In the genomic region with DNA sequence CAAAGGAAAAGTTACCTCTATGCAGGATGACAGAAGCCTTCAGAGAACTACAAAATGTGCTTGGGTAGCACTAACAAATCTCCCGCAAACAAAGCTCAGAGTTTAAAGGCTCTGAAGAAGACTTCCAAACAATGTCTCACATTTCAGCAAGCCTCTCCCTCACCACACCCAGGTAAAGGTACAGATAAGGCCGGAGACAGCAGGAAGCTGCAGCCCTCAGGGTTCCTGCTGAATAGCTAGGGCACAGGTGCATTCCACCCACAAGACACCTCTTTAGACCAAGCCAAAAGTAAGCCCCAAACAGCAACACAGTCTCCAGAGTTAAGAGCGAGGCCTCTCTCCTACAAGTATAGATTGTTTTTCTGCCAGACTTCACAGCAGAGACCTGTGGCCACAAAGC, we compare ENCODE assay signal across 16 mouse cellular contexts. TPM values are rescaled to one million over a fixed set of nuclear protein-coding genes. Genes with fewer than 3 reads are reported as not detected.
DNase-seq lines count a peak whose midpoint lies in the region; ATAC-seq and TF ChIP-seq lines count a peak whose summit lies in the region.
"Had no signal": no experiment of that assay in that cellular context is flagged by ENCODE, and none has a peak within 500 bp of the region (broad histone marks: within the 10 kb centered on the region; RNA-seq: fewer than 3 reads in every experiment).

No protein-coding gene starts in this region.

- H3K4me2 ChIP-seq in embryonic facial prominence, embryonic 13.5 days = peak overlapping the region; percentile 89; the same call in 1 of the 2 replicates
- peak overlapping the region; percentile 82; the same call in 1 of the 2 replicates for H3K4me2 ChIP-seq in kidney, embryonic 15.5 days
- H3K4me2 ChIP-seq in liver, embryonic 13.5 days = peak overlapping the region; percentile 83
- H3K4me2 ChIP-seq: heart, embryonic 15.5 days had no signal

- H3K4me3 ChIP-seq in embryonic facial prominence, embryonic 13.5 days = no peak overlapping the region
- no peak overlapping the region for H3K4me3 ChIP-seq in embryonic facial prominence, embryonic 10.5 days
- no peak overlapping the region for H3K4me3 ChIP-seq in kidney, embryonic 15.5 days (replicated peaks)
- H3K4me3 ChIP-seq in kidney, adult 2 months (ENCODE audit: insufficient read depth, low read depth, low read length) = no peak overlapping the region
- H3K4me3 ChIP-seq in E14TG2a.4 (replicated peaks; ENCODE audit: low read length) = peak overlapping the region; percentile 87
- peak overlapping the region; percentile 11; the same call in 1 of the 2 replicates for H3K4me3 ChIP-seq in liver, embryonic 13.5 days (replicated peaks)
- H3K4me3 ChIP-seq: heart, embryonic 15.5 days had no signal

- H3K27ac ChIP-seq in embryonic facial prominence, embryonic 13.5 days = no peak overlapping the region
- H3K27ac ChIP-seq in embryonic facial prominence, embryonic 10.5 days (replicated peaks) = no peak overlapping the region
- H3K27ac ChIP-seq in kidney, embryonic 15.5 days = peak overlapping the region; percentile 16; the same call in 1 of the 2 replicates
- H3K27ac ChIP-seq in kidney, adult 2 months (ENCODE audit: insufficient read depth, low read depth, low read length) = no peak overlapping the region
- H3K27ac ChIP-seq in liver, embryonic 13.5 days = no peak overlapping the region
- H3K27ac ChIP-seq: heart, embryonic 15.5 days had no signal

- 80% methylated on average over 3 of the region's 3 CpGs for WGBS in embryonic facial prominence, embryonic 13.5 days
- 82% methylated on average over 3 of the region's 3 CpGs for WGBS in embryonic facial prominence, embryonic 10.5 days
- WGBS in kidney, embryonic 15.5 days = 75% methylated on average over 3 of the region's 3 CpGs
- 42% methylated on average over 3 of the region's 3 CpGs for WGBS in kidney, adult 2 months
- 45% methylated on average over 3 of the region's 3 CpGs for WGBS in liver, embryonic 13.5 days (ENCODE audit: insufficient replicate concordance)

- TF ChIP-seq CTCF in kidney, adult 2 months (conservative IDR thresholded peaks at IDR 0.05; ENCODE audit: insufficient read depth, insufficient read length, low read depth, low read length) = no peak
- no peak for TF ChIP-seq CTCF in E14TG2a.4 (conservative IDR thresholded peaks at IDR 0.05; ENCODE audit: low read length)

- no peak for TF ChIP-seq POLR2A in kidney, adult 2 months (IDR thresholded peaks at IDR 0.05; ENCODE audit: low read depth, low read length)

- H3K4me1 ChIP-seq in embryonic facial prominence, embryonic 13.5 days = peaks cover 26% of the 10 kb centered on the region
- peaks cover 32% of the 10 kb centered on the region for H3K4me1 ChIP-seq in embryonic facial prominence, embryonic 10.5 days
- peaks cover 33% of the 10 kb centered on the region for H3K4me1 ChIP-seq in kidney, embryonic 15.5 days
- H3K4me1 ChIP-seq in kidney, adult 2 months (ENCODE audit: control insufficient read depth, insufficient read depth, low read length) = peaks cover 13% of the 10 kb centered on the region; the same call in 1 of the 2 replicates
- H3K4me1 ChIP-seq in E14TG2a.4 (replicated peaks; ENCODE audit: low read depth, low read length) = peaks cover 73% of the 10 kb centered on the region
- H3K4me1 ChIP-seq in liver, embryonic 13.5 days (replicated peaks) = peaks cover 48% of the 10 kb centered on the region

- no peak for DNase-seq in embryonic facial prominence, embryonic 10.5 days (ENCODE audit: low spot score)
- no peak for DNase-seq in kidney, adult 2 months
- no peak for DNase-seq in liver, embryonic 13.5 days
- DNase-seq in urinary bladder, postnatal 14 days (ENCODE audit: low spot score) = no peak
- DNase-seq in cerebellum, adult 8-10 months = no peak
- DNase-seq: cerebellum, postnatal 14 days; kidney, adult 11 months; kidney, postnatal 4 days; lung, adult 18-20 months; midbrain, embryonic 14.5 days; right cerebral cortex, postnatal 4 days; thymus, postnatal 25 days had no signal

- H3K36me3 ChIP-seq in embryonic facial prominence, embryonic 13.5 days = peaks cover 42% of the 10 kb centered on the region
- peaks cover 57% of the 10 kb centered on the region for H3K36me3 ChIP-seq in embryonic facial prominence, embryonic 10.5 days (replicated peaks)
- peaks cover 44% of the 10 kb centered on the region for H3K36me3 ChIP-seq in kidney, embryonic 15.5 days
- peaks cover 4% of the 10 kb centered on the region; the same call in 1 of the 2 replicates for H3K36me3 ChIP-seq in kidney, adult 2 months (ENCODE audit: control insufficient read depth, insufficient read depth, low read length)
- peaks cover 60% of the 10 kb centered on the region for H3K36me3 ChIP-seq in E14TG2a.4 (ENCODE audit: insufficient read depth, low read length)
- peaks cover 45% of the 10 kb centered on the region for H3K36me3 ChIP-seq in liver, embryonic 13.5 days

- H3K9me3 ChIP-seq in embryonic facial prominence, embryonic 13.5 days = no peaks in the 10 kb centered on the region
- no peaks in the 10 kb centered on the region for H3K9me3 ChIP-seq in embryonic facial prominence, embryonic 10.5 days
- H3K9me3 ChIP-seq in kidney, embryonic 15.5 days (replicated peaks) = no peaks in the 10 kb centered on the region
- no peaks in the 10 kb centered on the region for H3K9me3 ChIP-seq in E14TG2a.4 (ENCODE audit: low read length)
- H3K9me3 ChIP-seq in liver, embryonic 13.5 days (replicated peaks) = no peaks in the 10 kb centered on the region
- H3K9me3 ChIP-seq: heart, embryonic 15.5 days had no signal

- ATAC-seq in embryonic facial prominence, embryonic 13.5 days (ENCODE audit: insufficient number of reproducible peaks, insufficient read depth, low FRiP score, low TSS enrichment, low read depth) = no peak
- ATAC-seq in kidney, embryonic 15.5 days (replicated peaks; ENCODE audit: low FRiP score) = no peak
- ATAC-seq in liver, embryonic 13.5 days (ENCODE audit: low read depth) = no peak

- no peak overlapping the region for H3K9ac ChIP-seq in embryonic facial prominence, embryonic 13.5 days
- no peak overlapping the region for H3K9ac ChIP-seq in kidney, embryonic 15.5 days
- H3K9ac ChIP-seq in liver, embryonic 13.5 days = peak overlapping the region; percentile 26; the same call in 1 of the 2 replicates
- H3K9ac ChIP-seq: heart, embryonic 15.5 days had no signal

- no peaks in the 10 kb centered on the region for H3K27me3 ChIP-seq in embryonic facial prominence, embryonic 13.5 days
- H3K27me3 ChIP-seq in embryonic facial prominence, embryonic 10.5 days (replicated peaks; ENCODE audit: low read depth, poor library complexity, severe bottlenecking) = no peaks in the 10 kb centered on the region
- H3K27me3 ChIP-seq in kidney, embryonic 15.5 days = no peaks in the 10 kb centered on the region
- H3K27me3 ChIP-seq in kidney, adult 2 months (replicated peaks; ENCODE audit: control insufficient read depth, insufficient read depth, low read length) = no peaks in the 10 kb centered on the region
- H3K27me3 ChIP-seq in E14TG2a.4 (ENCODE audit: insufficient read depth, low read length) = 0 out of 2 replicates have a peak, but pooled peaks cover 4% of the 10 kb centered on the region
- no peaks in the 10 kb centered on the region for H3K27me3 ChIP-seq in liver, embryonic 13.5 days
- H3K27me3 ChIP-seq: heart, embryonic 15.5 days had no signal

RNA-seq across cellular contexts. Expression of a gene that starts 3.3 kb away (rescaled TPM):
- 25.5 and 30.1 TPM in 2 replicates for polyA plus RNA-seq in embryonic facial prominence, embryonic 13.5 days (2015; fragmentation: Nextera tagmentation; extraction: Ambion mirVana)
- polyA plus RNA-seq in embryonic facial prominence, embryonic 10.5 days (2016; fragmentation: Nextera tagmentation; extraction: Ambion mirVana) = 22.2 and 23.5 TPM in 2 replicates
- 20.4 and 21.1 TPM in 2 replicates for polyA plus RNA-seq in kidney, embryonic 15.5 days (2015; fragmentation: Nextera tagmentation; extraction: Ambion mirVana)
- polyA plus RNA-seq in kidney, adult 2 months (2012; rRNA removed) = 11.0 and 11.6 TPM in 2 replicates
- polyA plus RNA-seq in liver, embryonic 13.5 days (2015; fragmentation: Nextera tagmentation; extraction: Ambion mirVana) = 5.5 and 6.0 TPM in 2 replicates

RNA-seq across cellular contexts. Expression of a gene that starts 20.7 kb away (rescaled TPM):
- 13.8 and 16.4 TPM in 2 replicates for polyA plus RNA-seq in embryonic facial prominence, embryonic 13.5 days (2015; fragmentation: Nextera tagmentation; extraction: Ambion mirVana)
- polyA plus RNA-seq in embryonic facial prominence, embryonic 10.5 days (2016; fragmentation: Nextera tagmentation; extraction: Ambion mirVana) = 38.5 and 39.3 TPM in 2 replicates
- 19.6 and 21.2 TPM in 2 replicates for polyA plus RNA-seq in kidney, embryonic 15.5 days (2015; fragmentation: Nextera tagmentation; extraction: Ambion mirVana)
- 5.2 and 5.6 TPM in 2 replicates for polyA plus RNA-seq in kidney, adult 2 months (2012; rRNA removed)
- 10.5 and 13.3 TPM in 2 replicates for polyA plus RNA-seq in liver, embryonic 13.5 days (2015; fragmentation: Nextera tagmentation; extraction: Ambion mirVana)

Comparison
In these comparisons a context has a peak if more than half of its experiments do, and no peak if none do; other contexts are left out.
1. H3K4me3 ChIP-seq: peak in E14TG2a.4 (single experiment) and liver, embryonic 13.5 days (single experiment); none in embryonic facial prominence, embryonic 13.5 days (single experiment), embryonic facial prominence, embryonic 10.5 days (single experiment), kidney, embryonic 15.5 days (single experiment) and kidney, adult 2 months (single experiment).
2. Peak in every context shown above with its lines, with median percentiles within 50 percentile points of each other: H3K4me2 ChIP-seq.